Mouse (Mus musculus) heart, adult 2 months (tissue): ENCODE measurements around the gene St13.

ENCODE experiments used
- CTCF ChIP-seq: fragments of 200-600 bp; IDR thresholded peaks from 2 replicates; pipeline ENCODE4 v1.8.1; 2022; ENCODE audit warnings: antibody characterized with exemption, mild to moderate bottlenecking, moderate library complexity
- EP300 ChIP-seq: fragments of 200-500 bp; IDR thresholded peaks from 2 replicates; pipeline ENCODE4 v1.6.1; 2011; ENCODE audit warnings: low read depth, low read length, control low read depth; ENCODE audit not compliant: insufficient read depth

GRCm38 (mm10) chr15:81421454-81421853 lies 21.6 kb upstream of the St13 start:
- TF ChIP-seq CTCF (no peak), EP300 (no peak)
